Mouse (Mus musculus) olfactory bulb, adult 2 months (tissue): ENCODE measurements at regions not wholly inside any gene's neighbourhood (a gene's known extent, or its start where the extent isn't known, plus 50 kb on each side); places are given as distances from the start of the nearest gene placed in this dataset.
A peak's percentile ranks its signal among the peaks of the same experiment; 100 is the strongest.

Source experiments
- H3K27ac ChIP-seq: fragments of 200-500 bp; 2 replicates; pipeline ENCODE4 v1.5.1; 2012; ENCODE audit warnings: low read depth, low read length; ENCODE audit not compliant: insufficient read depth
- H3K4me1 ChIP-seq: fragments of 200-500 bp; 2 replicates; pipeline ENCODE4 v1.6.1; 2012; ENCODE audit warnings: low read length; ENCODE audit not compliant: control insufficient read depth, insufficient read depth
- H3K4me3 ChIP-seq: fragments of 200-500 bp; 2 replicates; pipeline ENCODE4 v1.5.1; 2012; ENCODE audit warnings: mild to moderate bottlenecking, low read depth, low read length, moderate library complexity; ENCODE audit not compliant: insufficient read depth
- CTCF ChIP-seq: fragments of 200-500 bp; IDR thresholded peaks from 2 replicates; pipeline ENCODE4 v1.5.1; 2012; ENCODE audit warnings: low read depth, mild to moderate bottlenecking, low read length, moderate library complexity; ENCODE audit not compliant: insufficient read depth
- POLR2A ChIP-seq: fragments of 200-500 bp; IDR thresholded peaks from 2 replicates; pipeline ENCODE4 v1.6.1; 2012; ENCODE audit warnings: mild to moderate bottlenecking, low read depth, low read length, moderate library complexity; ENCODE audit not compliant: insufficient read depth
- WGBS: fragments of 180-500 bp; shearing (Covaris S2); methylation state at CpG from one replicate; pipeline ENCODE4 v1.1.7; 2018; 5-methylcytosine and 5-hydroxymethylcytosine counted together

- no peak overlapping the region for H3K4me3 ChIP-seq
- peaks cover 4% of the 10 kb centered on the region; the same call in 1 of the 2 replicates for H3K4me1 ChIP-seq
- WGBS, result 23% methylated on average over 8 of the region's 8 CpGs
- peak overlapping the region; percentile 14; the same call in 1 of the 2 replicates for H3K27ac ChIP-seq
- TF ChIP-seq POLR2A, result no peak
- TF ChIP-seq CTCF, result no peak
Measured at GRCm38 (mm10) chr8:35020480-35020879, 745.1 kb upstream of the Gm19410 start.

- Histone ChIP-seq H3K4me3 (no peak overlapping the region), H3K27ac (no peak overlapping the region), H3K4me1 (peaks cover 4% of the 10 kb centered on the region; the same call in 1 of the 2 replicates)
- TF ChIP-seq CTCF (no peak), POLR2A (no peak)
- WGBS, result 71% methylated on average over 6 of the region's 6 CpGs
Measured at GRCm38 (mm10) chr8:35022649-35023048, 742.9 kb upstream of the Gm19410 start.

GRCm38 (mm10) chr8:35047798-35048197 lies 717.8 kb upstream of the Gm19410 start:
- WGBS, result 64% methylated on average over 3 of the region's 3 CpGs
- TF ChIP-seq CTCF (no peak), POLR2A (no peak)

GRCm38 (mm10) chr8:35053444-35053843 lies 712.1 kb upstream of the Gm19410 start:
- Histone ChIP-seq H3K4me1 (no peaks in the 10 kb centered on the region), H3K27ac (no peak overlapping the region), H3K4me3 (no peak overlapping the region)
- 90% methylated on average over 4 of the region's 4 CpGs for WGBS
- no peak for TF ChIP-seq POLR2A
- no peak for TF ChIP-seq CTCF

More at GRCm38 (mm10) chr8:35047798-35048197, 717.8 kb upstream of the Gm19410 start:
- Histone ChIP-seq H3K27ac (no peak overlapping the region), H3K4me1 (no peaks in the 10 kb centered on the region), H3K4me3 (no peak overlapping the region)

GRCm38 (mm10) chr8:35061048-35061447 lies 704.5 kb upstream of the Gm19410 start:
- Histone ChIP-seq H3K4me3 (no peak overlapping the region), H3K4me1 (no peaks in the 10 kb centered on the region), H3K27ac (no peak overlapping the region)
- WGBS, result 83% methylated on average over 5 of the region's 5 CpGs
- no peak for TF ChIP-seq POLR2A
- no peak for TF ChIP-seq CTCF

- no peak for TF ChIP-seq CTCF
- TF ChIP-seq POLR2A, result no peak
- Histone ChIP-seq H3K4me3 (no peak overlapping the region), H3K27ac (no peak overlapping the region), H3K4me1 (no peaks in the 10 kb centered on the region)
- 89% methylated on average over 2 of the region's 2 CpGs for WGBS
Measured at GRCm38 (mm10) chr8:35068228-35068627, 697.4 kb upstream of the Gm19410 start.

GRCm38 (mm10) chr8:35070246-35070989 lies 695.2 kb upstream of the Gm19410 start:
- 51% methylated on average over 7 of the region's 7 CpGs for WGBS

GRCm38 (mm10) chr8:35075971-35076370 lies 689.6 kb upstream of the Gm19410 start:
- 70% methylated on average over 10 of the region's 10 CpGs for WGBS
- no peak overlapping the region for H3K4me3 ChIP-seq
- H3K27ac ChIP-seq, result no peak overlapping the region
- H3K4me1 ChIP-seq, result peaks cover 2% of the 10 kb centered on the region; the same call in 1 of the 2 replicates
- TF ChIP-seq CTCF, result no peak
- TF ChIP-seq POLR2A, result no peak

More at GRCm38 (mm10) chr8:35070246-35070989, 695.2 kb upstream of the Gm19410 start:
- Histone ChIP-seq H3K4me3 (no peak overlapping the region), H3K27ac (no peak overlapping the region), H3K4me1 (no peaks in the 10 kb centered on the region)
- no peak for TF ChIP-seq POLR2A

GRCm38 (mm10) chr8:35083161-35083560 lies 682.4 kb upstream of the Gm19410 start:
- Histone ChIP-seq H3K4me1 (no peaks in the 10 kb centered on the region), H3K27ac (no peak overlapping the region), H3K4me3 (no peak overlapping the region)
- TF ChIP-seq CTCF (no peak), POLR2A (no peak)
- 39% methylated on average over 1 of the region's 1 CpGs for WGBS

GRCm38 (mm10) chr8:35087070-35087469 lies 678.5 kb upstream of the Gm19410 start:
- Histone ChIP-seq H3K27ac (no peak overlapping the region), H3K4me3 (no peak overlapping the region), H3K4me1 (0 out of 2 replicates have a peak, but pooled peaks cover 3% of the 10 kb centered on the region)
- 92% methylated on average over 2 of the region's 2 CpGs for WGBS
- TF ChIP-seq POLR2A, result no peak
- TF ChIP-seq CTCF, result no peak
